Mouse (Mus musculus) kidney, postnatal 0 days (tissue): ENCODE measurements at regions not wholly inside any gene's neighbourhood (a gene's known extent, or its start where the extent isn't known, plus 50 kb on each side); places are given as distances from the start of the nearest gene placed in this dataset.

Experiments used
- ATAC-seq: fragments of 200-750 bp; cut with Nextera tagmentation; replicated peaks from 2 replicates; pipeline ENCODE4 v1.8.0; 2017; ENCODE audit warnings: low read depth, moderate number of reproducible peaks, moderate TSS enrichment, moderate library complexity; ENCODE audit not compliant: low FRiP score
- DNase-seq: peaks from one replicate; pipeline ENCODE4 v3.0.0-alpha.2; 2016; ENCODE audit warnings: low spot score
- H3K27ac ChIP-seq: fragments of 300-500 bp; sonication (generic); 2 replicates; pipeline ENCODE4 v1.5.1; 2014; ENCODE audit warnings: mild to moderate bottlenecking
- H3K27me3 ChIP-seq: fragments of 300-500 bp; sonication (generic); 2 replicates; pipeline ENCODE4 v1.6.1; 2014; ENCODE audit warnings: low read length, mixed read lengths; ENCODE audit not compliant: insufficient read depth
- H3K36me3 ChIP-seq: fragments of 300-500 bp; sonication (generic); 2 replicates; pipeline ENCODE4 v1.6.1; 2014; ENCODE audit warnings: low read length, mixed read lengths; ENCODE audit not compliant: insufficient read depth
- H3K4me1 ChIP-seq: fragments of 300-500 bp; sonication (generic); replicated peaks from 2 replicates; pipeline ENCODE4 v1.6.1; 2014; ENCODE audit warnings: antibody characterized with exemption, low read length, mixed read lengths; ENCODE audit not compliant: insufficient read depth
- H3K4me2 ChIP-seq: fragments of 300-500 bp; sonication (generic); 2 replicates; pipeline ENCODE4 v1.6.1; 2014; ENCODE audit warnings: mild to moderate bottlenecking, low read length, moderate library complexity, mixed read lengths
- H3K4me3 ChIP-seq: fragments of 300-500 bp; sonication (generic); replicated peaks from 2 replicates; pipeline ENCODE4 v1.5.1; 2014; ENCODE audit warnings: low read depth, low read length
- H3K9ac ChIP-seq: fragments of 300-500 bp; sonication (generic); 2 replicates; pipeline ENCODE4 v1.6.1; 2014; ENCODE audit warnings: low read depth, low read length
- H3K9me3 ChIP-seq: fragments of 300-500 bp; sonication (generic); replicated peaks from 2 replicates; pipeline ENCODE4 v1.6.1; 2016; ENCODE audit warnings: low read length, inconsistent platforms, mixed read lengths
- CTCF ChIP-seq: IDR thresholded peaks from 2 replicates; pipeline ENCODE4 v1.5.1; 2016; ENCODE audit warnings: antibody characterized with exemption, low read depth, mild to moderate bottlenecking, moderate library complexity
- WGBS: fragments of 180-500 bp; shearing (Covaris S2); extraction: QIAGEN DNeasy Blood & Tissue Kit; methylation state at CpG from one replicate; pipeline ENCODE4 v1.1.7; 2014; 5-methylcytosine and 5-hydroxymethylcytosine counted together

GRCm38 (mm10) chr4:107736866-107737265 is 52.8 kb upstream of the Dmrtb1 start:
- Histone ChIP-seq H3K27me3 (no peaks in the 10 kb centered on the region), H3K9me3 (no peaks in the 10 kb centered on the region), H3K36me3 (no peaks in the 10 kb centered on the region), H3K4me1 (0 out of 2 replicates have a peak, but pooled peaks cover 4% of the 10 kb centered on the region), H3K27ac (no peak overlapping the region), H3K4me3 (no peak overlapping the region), H3K4me2 (no peak overlapping the region), H3K9ac (no peak overlapping the region)
- ATAC-seq = no peak
- no peak for TF ChIP-seq CTCF
- 91% methylated on average over 8 of the region's 8 CpGs for WGBS
- no peak for DNase-seq

GRCm38 (mm10) chr4:107737907-107738306 is 53.9 kb upstream of the Dmrtb1 start:
- H3K36me3 ChIP-seq = no peaks in the 10 kb centered on the region
- H3K4me3 ChIP-seq = no peak overlapping the region
- H3K9ac ChIP-seq = no peak overlapping the region
- no peaks in the 10 kb centered on the region for H3K27me3 ChIP-seq
- H3K4me2 ChIP-seq = no peak overlapping the region
- H3K4me1 ChIP-seq = 0 out of 2 replicates have a peak, but pooled peaks cover 3% of the 10 kb centered on the region
- H3K27ac ChIP-seq = no peak overlapping the region
- TF ChIP-seq CTCF = peak; percentile 95
- H3K9me3 ChIP-seq = no peaks in the 10 kb centered on the region
- DNase-seq (peak; percentile 83), ATAC-seq (peak; percentile 71; the same call in 1 of the 2 replicates)
- 5% methylated on average over 6 of the region's 6 CpGs for WGBS

- H3K27me3 ChIP-seq = no peaks in the 10 kb centered on the region
- no peaks in the 10 kb centered on the region for H3K4me1 ChIP-seq
- H3K36me3 ChIP-seq = no peaks in the 10 kb centered on the region
- no peak overlapping the region for H3K4me3 ChIP-seq
- no peak overlapping the region for H3K4me2 ChIP-seq
- no peak overlapping the region for H3K9ac ChIP-seq
- DNase-seq (no peak), ATAC-seq (no peak)
- WGBS = 69% methylated on average over 9 of the region's 9 CpGs
- H3K27ac ChIP-seq = no peak overlapping the region
- no peaks in the 10 kb centered on the region for H3K9me3 ChIP-seq
- no peak for TF ChIP-seq CTCF
Measured at GRCm38 (mm10) chr4:107738776-107739175, 54.7 kb upstream of the Dmrtb1 start.

- H3K4me3 ChIP-seq = no peak overlapping the region
Measured at GRCm38 (mm10) chr4:107739789-107740405, 55.9 kb upstream of the Dmrtb1 start.

GRCm38 (mm10) chr4:107743646-107744045 is 58.4 kb upstream of the Lrp8 start:
- Histone ChIP-seq H3K4me2 (no peak overlapping the region), H3K4me3 (no peak overlapping the region), H3K27me3 (no peaks in the 10 kb centered on the region), H3K4me1 (no peaks in the 10 kb centered on the region), H3K36me3 (no peaks in the 10 kb centered on the region), H3K9ac (no peak overlapping the region), H3K9me3 (no peaks in the 10 kb centered on the region), H3K27ac (no peak overlapping the region)
- ATAC-seq (no peak), DNase-seq (peak; percentile 24)
- TF ChIP-seq CTCF = no peak
- WGBS = 59% methylated on average over 2 of the region's 2 CpGs

More at GRCm38 (mm10) chr4:107739789-107740405, 55.9 kb upstream of the Dmrtb1 start:
- no peaks in the 10 kb centered on the region for H3K27me3 ChIP-seq
- 85% methylated on average over 6 of the region's 6 CpGs for WGBS
- H3K4me2 ChIP-seq = no peak overlapping the region
- no peak for ATAC-seq
- no peaks in the 10 kb centered on the region for H3K36me3 ChIP-seq
- no peak overlapping the region for H3K9ac ChIP-seq
- no peak for TF ChIP-seq CTCF
- H3K27ac ChIP-seq = no peak overlapping the region
- H3K4me1 ChIP-seq = no peaks in the 10 kb centered on the region
- DNase-seq = no peak
- H3K9me3 ChIP-seq = no peaks in the 10 kb centered on the region

GRCm38 (mm10) chr4:107746366-107746765 is 55.7 kb upstream of the Lrp8 start:
- Histone ChIP-seq H3K4me2 (no peak overlapping the region), H3K36me3 (no peaks in the 10 kb centered on the region), H3K27ac (no peak overlapping the region), H3K27me3 (no peaks in the 10 kb centered on the region), H3K9ac (no peak overlapping the region), H3K4me1 (no peaks in the 10 kb centered on the region), H3K4me3 (no peak overlapping the region), H3K9me3 (no peaks in the 10 kb centered on the region)
- 77% methylated on average over 3 of the region's 3 CpGs for WGBS
- DNase-seq = no peak
- TF ChIP-seq CTCF = no peak
- no peak for ATAC-seq
